Mouse (Mus musculus): ENCODE results near the gene Ubb. TPM values are rescaled to one million over a fixed set of nuclear protein-coding genes. Genes with fewer than 3 reads are reported as not detected.
A peak's percentile ranks its signal among the peaks of the same experiment; 100 is the strongest.

Ubb gene
- polyA plus RNA-seq, 1 experiment = 1,633 TPM

DNA sequence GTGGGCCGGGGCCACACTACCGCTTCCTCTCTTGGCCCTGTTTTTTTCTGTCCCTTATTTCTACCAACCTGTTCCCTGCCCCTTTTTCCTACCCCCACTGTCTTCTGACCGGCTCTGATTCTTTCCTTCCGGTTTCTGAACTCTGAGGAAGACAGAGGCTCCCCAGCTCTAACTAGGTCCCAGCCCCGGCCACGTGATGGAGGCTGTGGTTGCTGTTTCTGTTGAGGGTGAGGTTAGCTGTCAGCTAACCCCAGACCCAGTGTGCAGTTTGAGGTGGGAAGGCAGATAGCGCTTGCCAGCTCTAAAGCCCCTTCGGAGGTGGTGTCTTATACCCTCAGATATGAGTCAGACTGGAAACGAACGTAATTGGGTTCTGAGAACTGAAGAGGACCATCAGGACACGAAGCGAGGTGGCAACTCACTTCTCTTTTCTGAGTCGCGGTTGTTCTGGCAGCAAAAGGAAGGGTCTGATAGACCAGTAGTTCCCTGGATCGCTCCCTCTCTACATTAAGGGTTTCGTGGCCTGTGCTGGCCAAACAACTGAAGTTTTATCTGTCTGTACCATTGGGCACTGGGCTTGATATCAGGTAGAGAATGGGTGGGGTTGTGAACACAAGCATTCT, 25.7 kb downstream of the Ubb start:
- Histone ChIP-seq H3K27me3 (ENCODE audit: control insufficient read depth, insufficient read depth, insufficient read length) (no peaks in the 10 kb centered on the region), H3K4me3 (ENCODE audit: insufficient read depth, poor library complexity, severe bottlenecking) (peak overlapping the region; percentile 21), H3K79me3 (ENCODE audit: low read depth) (no peaks in the 10 kb centered on the region), H3K79me2 (ENCODE audit: control insufficient read depth, insufficient read depth) (no peaks in the 10 kb centered on the region), H3K36me3 (ENCODE audit: control insufficient read depth, insufficient read depth) (no peaks in the 10 kb centered on the region), H3ac (ENCODE audit: control insufficient read depth, insufficient read length, low read depth) (no peak overlapping the region)
- TF ChIP-seq USF1 (IDR thresholded peaks at IDR 0.05; ENCODE audit: low read depth) = peak; percentile 68
- no peak for TF ChIP-seq MYOD1 (IDR thresholded peaks at IDR 0.05; ENCODE audit: control insufficient read depth, insufficient read length, low read depth)

DNA sequence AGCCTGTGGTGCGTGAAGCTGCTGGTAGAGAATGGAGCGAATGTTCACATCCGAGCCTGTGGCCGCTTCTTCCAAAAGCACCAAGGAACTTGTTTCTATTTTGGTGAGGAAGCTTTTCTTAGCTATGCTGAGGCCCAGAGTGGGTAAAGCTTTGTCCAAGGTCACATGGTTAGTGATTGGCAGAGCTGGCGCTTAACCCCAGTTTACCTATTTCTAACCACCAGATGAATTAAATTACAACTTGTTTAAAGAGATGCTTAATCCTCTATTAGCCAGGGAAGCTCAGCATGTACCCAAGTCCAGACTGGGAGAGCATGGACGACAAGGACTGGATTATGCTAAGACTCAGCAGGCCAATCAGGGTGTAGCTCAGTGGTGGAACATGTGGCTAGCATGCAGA, 32.1 kb downstream of the Ubb start:
- Histone ChIP-seq H3ac (ENCODE audit: control insufficient read depth, insufficient read length, low read depth) (no peak overlapping the region), H3K79me2 (ENCODE audit: control insufficient read depth, insufficient read depth) (no peaks in the 10 kb centered on the region), H3K4me3 (ENCODE audit: insufficient read depth, poor library complexity, severe bottlenecking) (no peak overlapping the region), H3K36me3 (ENCODE audit: control insufficient read depth, insufficient read depth) (no peaks in the 10 kb centered on the region), H3K27me3 (ENCODE audit: control insufficient read depth, insufficient read depth, insufficient read length) (no peaks in the 10 kb centered on the region), H3K79me3 (ENCODE audit: low read depth) (no peaks in the 10 kb centered on the region)
- no peak for TF ChIP-seq CTCF (IDR thresholded peaks at IDR 0.05; ENCODE audit: control insufficient read depth, insufficient read depth, insufficient read length)
- TF ChIP-seq MYOD1 (IDR thresholded peaks at IDR 0.05; ENCODE audit: control insufficient read depth, insufficient read length, low read depth) = no peak
- no peak for TF ChIP-seq FOSL1 (IDR thresholded peaks at IDR 0.05; ENCODE audit: insufficient read depth, low read length, poor library complexity, severe bottlenecking)
- TF ChIP-seq CEBPB (IDR thresholded peaks at IDR 0.05; ENCODE audit: low read depth) = no peak
- no peak for TF ChIP-seq MYOG (IDR thresholded peaks at IDR 0.05; ENCODE audit: control insufficient read depth, extremely low read depth, insufficient read length)
- no peak for TF ChIP-seq MAX (IDR thresholded peaks at IDR 0.05)
- TF ChIP-seq USF1 (IDR thresholded peaks at IDR 0.05; ENCODE audit: low read depth) = no peak

DNA sequence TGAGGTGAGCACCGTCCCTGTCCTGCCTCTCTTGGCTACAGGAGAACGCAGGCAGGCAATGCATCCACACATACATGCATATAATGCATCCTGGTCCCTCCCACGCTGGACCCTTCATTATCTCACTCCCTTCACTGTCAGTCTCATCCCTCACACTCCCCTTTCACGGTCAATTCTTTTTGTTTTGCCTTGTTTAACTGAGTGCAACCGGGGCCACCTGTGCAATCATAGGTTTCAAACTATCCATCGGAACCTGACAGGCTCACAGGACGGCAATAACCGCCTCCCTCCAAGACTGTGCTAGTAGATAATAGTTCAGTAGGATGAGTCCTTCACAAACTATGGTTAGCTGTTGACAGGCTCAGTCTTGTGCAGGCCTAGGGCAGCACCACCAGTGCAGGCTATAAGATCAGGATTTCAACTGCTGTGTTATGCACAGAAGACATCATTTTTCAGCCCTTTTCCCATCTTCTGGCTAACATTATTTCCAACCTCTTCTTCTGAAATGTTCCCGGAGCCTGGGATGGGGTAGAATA, 33.8 kb downstream of the Ubb start:
- TF ChIP-seq CEBPB (IDR thresholded peaks at IDR 0.05; ENCODE audit: low read depth) (no peak), FOSL1 (IDR thresholded peaks at IDR 0.05; ENCODE audit: insufficient read depth, low read length, poor library complexity, severe bottlenecking) (no peak), MYOG (IDR thresholded peaks at IDR 0.05; ENCODE audit: control insufficient read depth, extremely low read depth, insufficient read length) (no peak), CTCF (IDR thresholded peaks at IDR 0.05; ENCODE audit: control insufficient read depth, insufficient read depth, insufficient read length) (no peak), MYOD1 (IDR thresholded peaks at IDR 0.05; ENCODE audit: control insufficient read depth, insufficient read length, low read depth) (no peak), MAX (IDR thresholded peaks at IDR 0.05) (no peak), USF1 (IDR thresholded peaks at IDR 0.05; ENCODE audit: low read depth) (no peak)
- no peaks in the 10 kb centered on the region for H3K79me2 ChIP-seq (ENCODE audit: control insufficient read depth, insufficient read depth)
- H3K4me3 ChIP-seq (ENCODE audit: insufficient read depth, poor library complexity, severe bottlenecking) = no peak overlapping the region
- H3K79me3 ChIP-seq (ENCODE audit: low read depth) = no peaks in the 10 kb centered on the region
- H3ac ChIP-seq (ENCODE audit: control insufficient read depth, insufficient read length, low read depth) = no peak overlapping the region
- no peaks in the 10 kb centered on the region for H3K36me3 ChIP-seq (ENCODE audit: control insufficient read depth, insufficient read depth)
- no peaks in the 10 kb centered on the region for H3K27me3 ChIP-seq (ENCODE audit: control insufficient read depth, insufficient read depth, insufficient read length)

DNA sequence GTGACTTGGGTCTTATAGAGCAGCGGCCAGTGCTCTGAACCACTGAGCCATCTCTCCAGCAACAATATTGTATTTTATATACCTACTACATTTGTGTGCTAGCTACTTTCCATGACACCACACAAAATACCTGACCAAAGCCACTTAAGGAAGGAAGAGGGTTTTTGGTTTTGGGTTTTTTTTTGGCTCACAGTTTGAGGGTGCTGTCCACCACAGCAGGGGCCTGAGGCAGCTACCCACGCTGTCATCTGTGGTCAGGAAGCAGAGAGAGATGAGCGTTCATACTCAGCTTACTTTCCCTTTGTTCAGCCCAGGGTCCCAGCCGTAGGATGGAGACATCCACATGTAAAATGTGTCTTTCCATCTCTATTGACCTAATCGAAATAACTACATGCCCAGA, 36.1 kb downstream of the Ubb start:
- no peak overlapping the region for H3ac ChIP-seq (ENCODE audit: control insufficient read depth, insufficient read length, low read depth)
- H3K79me2 ChIP-seq (ENCODE audit: control insufficient read depth, insufficient read depth) = no peaks in the 10 kb centered on the region
- no peaks in the 10 kb centered on the region for H3K36me3 ChIP-seq (ENCODE audit: control insufficient read depth, insufficient read depth)
- no peaks in the 10 kb centered on the region for H3K79me3 ChIP-seq (ENCODE audit: low read depth)
- TF ChIP-seq CEBPB (IDR thresholded peaks at IDR 0.05; ENCODE audit: low read depth) (no peak), CTCF (IDR thresholded peaks at IDR 0.05; ENCODE audit: control insufficient read depth, insufficient read depth, insufficient read length) (no peak), FOSL1 (IDR thresholded peaks at IDR 0.05; ENCODE audit: insufficient read depth, low read length, poor library complexity, severe bottlenecking) (no peak), USF1 (IDR thresholded peaks at IDR 0.05; ENCODE audit: low read depth) (no peak), MAX (IDR thresholded peaks at IDR 0.05) (no peak)
- no peaks in the 10 kb centered on the region for H3K27me3 ChIP-seq (ENCODE audit: control insufficient read depth, insufficient read depth, insufficient read length)
- H3K4me3 ChIP-seq (ENCODE audit: insufficient read depth, poor library complexity, severe bottlenecking) = no peak overlapping the region

DNA sequence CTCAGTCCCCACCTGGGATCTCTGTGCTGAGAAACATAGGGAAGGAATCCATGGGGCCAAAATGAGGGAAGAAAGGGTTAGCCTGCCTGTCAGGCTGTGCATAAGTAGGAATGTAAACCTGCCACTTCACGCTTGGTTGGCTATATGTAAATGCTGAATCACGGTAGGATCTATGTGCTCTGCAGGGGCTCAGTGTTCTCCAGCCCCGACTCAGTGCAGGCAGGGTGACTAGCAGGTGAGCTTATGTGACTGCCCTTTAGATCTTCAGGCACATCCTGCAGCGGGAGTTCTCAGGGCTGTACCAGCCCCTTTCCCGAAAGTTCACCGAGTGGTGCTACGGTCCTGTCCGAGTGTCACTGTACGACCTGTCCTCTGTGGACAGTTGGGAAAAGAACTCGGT, 38.4 kb downstream of the Ubb start:
- no peaks in the 10 kb centered on the region for H3K27me3 ChIP-seq (ENCODE audit: control insufficient read depth, insufficient read depth, insufficient read length)
- no peaks in the 10 kb centered on the region for H3K79me3 ChIP-seq (ENCODE audit: low read depth)
- no peak overlapping the region for H3K4me3 ChIP-seq (ENCODE audit: insufficient read depth, poor library complexity, severe bottlenecking)
- H3K79me2 ChIP-seq (ENCODE audit: control insufficient read depth, insufficient read depth) = no peaks in the 10 kb centered on the region
- H3ac ChIP-seq (ENCODE audit: control insufficient read depth, insufficient read length, low read depth) = no peak overlapping the region
- TF ChIP-seq MYOG (IDR thresholded peaks at IDR 0.05; ENCODE audit: control insufficient read depth, extremely low read depth, insufficient read length) (no peak), MAX (IDR thresholded peaks at IDR 0.05) (no peak), CTCF (IDR thresholded peaks at IDR 0.05; ENCODE audit: control insufficient read depth, insufficient read depth, insufficient read length) (no peak), CEBPB (IDR thresholded peaks at IDR 0.05; ENCODE audit: low read depth) (no peak), USF1 (IDR thresholded peaks at IDR 0.05; ENCODE audit: low read depth) (no peak), FOSL1 (IDR thresholded peaks at IDR 0.05; ENCODE audit: insufficient read depth, low read length, poor library complexity, severe bottlenecking) (no peak)
- H3K36me3 ChIP-seq (ENCODE audit: control insufficient read depth, insufficient read depth) = no peaks in the 10 kb centered on the region

DNA sequence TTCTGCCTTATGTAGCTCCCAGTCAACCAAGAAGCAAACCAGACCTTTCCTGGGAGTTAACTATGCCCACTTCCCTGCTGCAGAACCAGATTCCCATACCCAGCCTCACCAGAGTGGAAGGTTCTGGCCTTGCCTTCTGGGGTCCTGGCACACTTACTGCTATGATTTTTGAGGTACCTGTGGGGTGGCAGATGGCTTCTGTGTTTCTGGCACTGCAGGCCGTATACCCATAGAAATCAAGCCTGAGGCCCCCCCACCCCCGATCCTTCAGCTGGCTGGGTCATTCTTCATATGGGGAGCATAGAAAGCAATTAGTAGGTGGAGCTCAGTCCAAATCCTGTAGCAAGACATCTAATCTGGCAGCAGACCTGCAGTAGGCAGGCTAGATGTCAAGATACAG, 40.1 kb downstream of the Ubb start:
- Histone ChIP-seq H3ac (ENCODE audit: control insufficient read depth, insufficient read length, low read depth) (no peak overlapping the region), H3K27me3 (ENCODE audit: control insufficient read depth, insufficient read depth, insufficient read length) (no peaks in the 10 kb centered on the region), H3K79me3 (ENCODE audit: low read depth) (no peaks in the 10 kb centered on the region), H3K4me3 (ENCODE audit: insufficient read depth, poor library complexity, severe bottlenecking) (no peak overlapping the region), H3K79me2 (ENCODE audit: control insufficient read depth, insufficient read depth) (no peaks in the 10 kb centered on the region), H3K36me3 (ENCODE audit: control insufficient read depth, insufficient read depth) (no peaks in the 10 kb centered on the region)
- TF ChIP-seq MYOG (IDR thresholded peaks at IDR 0.05; ENCODE audit: control insufficient read depth, extremely low read depth, insufficient read length) (no peak), CTCF (IDR thresholded peaks at IDR 0.05; ENCODE audit: control insufficient read depth, insufficient read depth, insufficient read length) (no peak)
